Mouse (Mus musculus) cortical plate, adult 2 months (tissue): ENCODE measurements around the gene Rbm17.

Experiments
- CTCF ChIP-seq: fragments of 200-500 bp; IDR thresholded peaks from 2 replicates; pipeline ENCODE4 v1.5.1; 2011; ENCODE audit warnings: mild to moderate bottlenecking, control low read depth, low read length; ENCODE audit not compliant: insufficient read depth; ENCODE audit errors: extremely low read depth
- POLR2A ChIP-seq: fragments of 200-500 bp; IDR thresholded peaks from 2 replicates; pipeline ENCODE4 v1.6.1; 2011; ENCODE audit warnings: mild to moderate bottlenecking, low read length, control low read depth; ENCODE audit not compliant: insufficient read depth; ENCODE audit errors: extremely low read depth

GRCm38 (mm10) chr2:11544342-11544741 is 59.6 kb downstream of the Rbm17 start:
- TF ChIP-seq POLR2A (no peak), CTCF (no peak)
